Mouse (Mus musculus): ENCODE measurements around the gene Tmem214.

The Tmem214 gene

GRCm38 (mm10) chr5:30915456-30915855, 47.6 kb downstream of the Tmem214 start:
- DNase-seq (ENCODE audit: low spot score in 2 of 2), result no peak

GRCm38 (mm10) chr5:30915974-30916433, 48.2 kb downstream of the Tmem214 start:
- peak; percentile 87 to 93 for DNase-seq (ENCODE audit: low spot score in 2 of 2)

- DNase-seq (ENCODE audit: low spot score in 2 of 2), result no peak
Observed at GRCm38 (mm10) chr5:30916841-30917240, 49.0 kb downstream of the Tmem214 start.

DNA sequence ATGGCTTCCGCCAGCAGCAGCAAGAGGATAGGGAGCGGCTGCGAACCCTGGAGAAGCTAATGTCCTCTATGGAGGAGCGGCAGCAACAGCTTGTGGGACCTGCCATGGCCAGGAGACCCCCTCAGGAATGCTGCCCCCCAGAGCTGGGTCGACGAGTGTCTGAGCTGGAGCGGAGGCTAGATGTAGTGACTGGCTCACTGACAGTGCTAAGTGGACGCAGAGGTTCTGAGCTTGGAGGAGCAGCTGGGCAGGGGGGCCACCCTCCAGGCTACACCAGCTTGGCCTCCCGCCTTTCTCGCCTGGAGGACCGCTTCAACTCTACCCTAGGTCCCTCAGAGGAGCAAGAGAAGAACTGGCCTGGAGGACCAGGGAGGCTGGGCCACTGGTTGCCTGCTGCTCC, 49.5 kb downstream of the Tmem214 start:
- DNase-seq (ENCODE audit: low spot score in 2 of 2), result no peak

GRCm38 (mm10) chr5:30917891-30918670, 50.3 kb downstream of the Tmem214 start:
- DNase-seq (ENCODE audit: low spot score in 2 of 2), result no peak

DNA sequence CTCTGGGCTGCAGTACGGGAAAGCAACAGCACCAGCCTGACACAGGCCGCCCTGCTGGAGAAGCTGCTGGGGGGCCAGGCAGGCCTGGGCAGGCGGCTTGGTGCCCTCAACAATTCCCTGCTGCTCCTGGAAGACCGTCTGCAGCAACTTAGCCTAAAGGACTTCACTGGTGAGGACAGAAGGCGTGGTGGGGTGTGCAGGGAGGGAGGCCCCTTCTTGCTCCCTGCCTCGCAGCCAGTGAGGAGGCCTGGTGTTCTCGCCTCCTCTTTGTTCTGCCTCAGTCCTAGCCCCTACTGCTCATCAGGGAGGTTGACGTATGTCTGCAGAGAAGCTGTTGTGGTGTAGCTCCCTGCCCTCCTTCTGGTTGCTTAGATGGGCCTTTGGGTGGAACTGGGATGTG, 50.9 kb downstream of the Tmem214 start:
- DNase-seq (ENCODE audit: low spot score in 2 of 2), result no peak

- DNase-seq (ENCODE audit: low spot score in 2 of 2), result no peak
Observed at GRCm38 (mm10) chr5:30919831-30920614, 52.2 kb downstream of the Tmem214 start.

- DNase-seq (ENCODE audit: low spot score in 2 of 2), result no peak
Observed at GRCm38 (mm10) chr5:30920621-30921020, 52.8 kb downstream of the Tmem214 start.

DNA sequence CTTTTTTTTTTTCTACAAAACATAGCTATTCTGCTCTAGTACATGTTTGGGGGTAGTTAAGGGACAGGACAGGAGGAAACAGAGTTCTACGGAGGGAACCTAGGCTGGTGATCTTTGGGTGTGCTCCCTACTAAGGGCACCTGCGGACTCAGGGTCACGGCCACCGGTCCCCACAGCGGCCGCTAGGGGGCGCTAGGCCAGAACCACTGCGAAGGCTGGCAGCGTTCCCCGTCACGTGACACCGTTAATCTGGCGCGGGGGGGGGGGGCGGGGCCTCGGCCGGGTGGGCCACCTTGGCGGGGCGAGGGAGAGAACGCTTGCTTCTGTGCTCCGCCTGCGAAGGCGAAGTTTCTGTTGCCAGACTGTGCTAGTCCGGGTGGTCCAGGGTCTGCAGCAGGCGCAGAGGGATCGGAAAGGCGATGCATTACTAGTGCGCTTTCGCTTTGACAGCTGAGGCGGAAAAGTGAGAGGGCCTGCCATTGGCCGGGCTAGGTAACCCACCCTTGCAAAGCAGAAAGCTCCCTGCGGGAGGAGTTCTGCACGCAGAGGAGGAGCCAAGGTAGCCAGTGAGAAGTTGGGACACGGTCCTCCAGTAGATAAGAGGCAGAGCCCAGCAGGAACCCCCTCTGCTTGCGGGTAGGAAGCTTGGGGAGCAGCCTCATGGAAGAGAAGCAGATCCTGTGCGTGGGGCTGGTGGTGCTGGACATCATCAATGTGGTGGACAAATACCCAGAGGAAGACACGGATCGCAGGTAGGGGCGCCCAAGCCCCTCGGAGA, 53.6 kb downstream of the Tmem214 start, which contains the start of gene Khk:
TSS of gene Khk (plus strand) at position 176 of the 778 bp plus-strand sequence.
- DNase-seq (ENCODE audit: low spot score in 2 of 2), result peak; percentile 76 to 79

DNA sequence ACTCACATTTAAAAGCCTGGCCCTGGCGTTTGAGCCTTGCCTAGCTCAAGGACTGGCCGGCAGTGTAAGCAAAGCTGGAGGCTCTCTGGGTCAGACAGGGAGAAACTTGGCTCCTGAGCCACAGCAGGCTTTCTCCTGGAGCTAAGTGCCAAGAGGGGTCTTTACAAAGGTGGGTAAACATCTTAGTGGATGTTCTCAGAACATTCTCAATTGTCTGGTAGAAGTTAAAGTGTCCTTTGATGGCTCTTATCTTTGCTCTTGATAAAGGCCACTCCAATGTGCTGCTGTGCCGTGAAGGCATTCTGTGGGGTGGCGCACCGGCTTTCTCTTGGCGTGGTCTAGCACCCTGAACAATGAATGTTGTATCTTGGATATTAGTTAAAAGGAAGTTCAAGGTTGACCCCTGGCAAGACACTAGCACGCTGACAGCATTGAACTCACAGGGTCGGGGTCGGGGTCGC, 54.8 kb downstream of the Tmem214 start:
- no peak for DNase-seq (ENCODE audit: low spot score in 2 of 2)

GRCm38 (mm10) chr5:30923119-30923518, 55.3 kb downstream of the Tmem214 start:
- no peak for DNase-seq (ENCODE audit: low spot score in 2 of 2)

- no peak for DNase-seq (ENCODE audit: low spot score in 2 of 2)
Observed at GRCm38 (mm10) chr5:30924614-30925013, 56.8 kb downstream of the Tmem214 start.

DNA sequence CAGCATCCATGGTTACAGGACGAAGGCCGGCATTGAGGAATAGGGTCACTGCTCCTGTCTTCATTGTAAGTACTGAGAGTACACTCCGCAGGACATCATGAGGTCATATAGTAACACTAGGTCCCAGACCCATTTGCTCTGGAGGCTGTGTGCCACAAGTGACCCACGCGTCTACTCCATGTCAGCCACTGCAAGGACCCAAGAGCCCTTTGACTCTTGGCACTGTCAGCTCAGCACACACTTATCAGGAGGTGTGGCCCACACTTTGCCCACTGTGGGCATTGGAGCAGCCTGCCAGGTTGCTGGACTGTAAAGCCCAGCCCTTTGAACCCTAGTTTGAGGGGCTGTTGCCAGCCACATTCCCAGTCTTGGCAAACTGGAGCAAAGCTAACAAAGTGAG, 57.4 kb downstream of the Tmem214 start:
- no peak for DNase-seq (ENCODE audit: low spot score in 2 of 2)

- no peak for DNase-seq (ENCODE audit: low spot score in 2 of 2)
Observed at GRCm38 (mm10) chr5:30926073-30926472, 58.3 kb downstream of the Tmem214 start.

DNA sequence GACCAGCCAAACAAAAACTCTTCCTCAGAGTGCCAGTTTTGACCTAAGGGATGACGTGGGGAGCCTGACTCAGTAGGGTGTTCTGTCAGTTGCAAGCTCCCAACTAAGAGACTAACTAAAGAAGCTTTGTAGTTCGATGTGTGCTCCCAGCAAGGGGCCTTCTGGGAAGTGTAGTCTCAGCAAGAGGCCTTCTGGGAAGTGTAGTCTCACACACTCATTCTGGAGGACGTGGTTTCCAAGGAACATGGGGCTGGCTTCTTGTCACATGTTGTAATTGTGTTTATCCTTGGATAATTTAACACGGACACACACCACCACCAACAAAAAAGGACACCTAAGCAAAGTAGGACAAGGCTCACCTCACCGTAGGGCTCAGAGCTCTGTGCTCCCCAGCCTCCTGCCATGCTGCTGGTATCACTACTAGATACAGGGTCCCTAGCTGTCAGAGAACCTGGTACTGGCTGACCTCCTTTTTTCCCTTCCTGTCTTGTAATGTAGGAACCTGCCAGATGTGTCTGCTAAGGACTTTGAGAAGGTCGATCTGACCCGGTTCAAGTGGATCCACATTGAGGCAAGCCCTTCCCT, 60.2 kb downstream of the Tmem214 start:
- no peak for DNase-seq (ENCODE audit: low spot score in 2 of 2)
